Mouse (Mus musculus) lung, postnatal 0 days (tissue): ENCODE measurements at regions not wholly inside any gene's neighbourhood (a gene's known extent, or its start where the extent isn't known, plus 50 kb on each side); places are given as distances from the start of the nearest gene placed in this dataset.

Experiments used
- CTCF ChIP-seq: IDR thresholded peaks from 2 replicates; pipeline ENCODE4 v1.5.1; 2016; ENCODE audit warnings: antibody characterized with exemption, mild to moderate bottlenecking
- EP300 ChIP-seq: IDR thresholded peaks from 2 replicates; pipeline ENCODE4 v1.6.1; 2016; ENCODE audit warnings: antibody characterized with exemption, mild to moderate bottlenecking, control low read depth

DNA sequence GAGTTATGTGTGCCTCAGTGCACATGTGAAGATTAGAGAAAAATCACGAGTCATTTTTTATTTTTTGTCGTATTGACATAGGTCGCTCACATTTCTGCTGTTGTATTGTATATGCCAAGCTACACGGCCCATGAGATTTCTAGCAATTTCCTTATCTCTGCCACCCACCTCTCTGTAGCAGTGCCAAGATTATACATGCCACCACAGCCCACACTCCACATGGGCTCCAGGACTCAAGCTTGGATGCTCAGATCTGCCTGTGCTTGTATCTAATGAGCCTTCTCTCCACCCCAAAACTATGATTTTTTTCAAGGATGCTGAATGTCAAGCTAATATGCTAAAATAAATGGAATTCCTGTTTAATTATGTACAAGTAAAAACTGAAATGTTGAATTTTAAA lies 259.3 kb upstream of the Pld5 start:
- TF ChIP-seq CTCF, result no peak
- no peak for TF ChIP-seq EP300
